Mouse (Mus musculus) kidney, postnatal 0 days (tissue): ENCODE results near the gene Arrdc1. TPM values are rescaled to one million over a fixed set of nuclear protein-coding genes. Genes with fewer than 3 reads are reported as not detected.

Source experiments
- ATAC-seq: fragments of 200-750 bp; cut with Nextera tagmentation; replicated peaks from 2 replicates; pipeline ENCODE4 v1.8.0; 2017; ENCODE audit warnings: low read depth, moderate number of reproducible peaks, moderate TSS enrichment, moderate library complexity; ENCODE audit not compliant: low FRiP score
- DNase-seq: peaks from one replicate; pipeline ENCODE4 v3.0.0-alpha.2; 2016; ENCODE audit warnings: low spot score
- H3K27ac ChIP-seq: fragments of 300-500 bp; sonication (generic); 2 replicates; pipeline ENCODE4 v1.5.1; 2014; ENCODE audit warnings: mild to moderate bottlenecking
- H3K27me3 ChIP-seq: fragments of 300-500 bp; sonication (generic); 2 replicates; pipeline ENCODE4 v1.6.1; 2014; ENCODE audit warnings: low read length, mixed read lengths; ENCODE audit not compliant: insufficient read depth
- H3K36me3 ChIP-seq: fragments of 300-500 bp; sonication (generic); 2 replicates; pipeline ENCODE4 v1.6.1; 2014; ENCODE audit warnings: low read length, mixed read lengths; ENCODE audit not compliant: insufficient read depth
- H3K4me1 ChIP-seq: fragments of 300-500 bp; sonication (generic); replicated peaks from 2 replicates; pipeline ENCODE4 v1.6.1; 2014; ENCODE audit warnings: antibody characterized with exemption, low read length, mixed read lengths; ENCODE audit not compliant: insufficient read depth
- H3K4me2 ChIP-seq: fragments of 300-500 bp; sonication (generic); 2 replicates; pipeline ENCODE4 v1.6.1; 2014; ENCODE audit warnings: mild to moderate bottlenecking, low read length, moderate library complexity, mixed read lengths
- H3K4me3 ChIP-seq: fragments of 300-500 bp; sonication (generic); replicated peaks from 2 replicates; pipeline ENCODE4 v1.5.1; 2014; ENCODE audit warnings: low read depth, low read length
- H3K9ac ChIP-seq: fragments of 300-500 bp; sonication (generic); 2 replicates; pipeline ENCODE4 v1.6.1; 2014; ENCODE audit warnings: low read depth, low read length
- H3K9me3 ChIP-seq: fragments of 300-500 bp; sonication (generic); replicated peaks from 2 replicates; pipeline ENCODE4 v1.6.1; 2016; ENCODE audit warnings: low read length, inconsistent platforms, mixed read lengths
- CTCF ChIP-seq: IDR thresholded peaks from 2 replicates; pipeline ENCODE4 v1.5.1; 2016; ENCODE audit warnings: antibody characterized with exemption, low read depth, mild to moderate bottlenecking, moderate library complexity
- WGBS: fragments of 180-500 bp; shearing (Covaris S2); extraction: QIAGEN DNeasy Blood & Tissue Kit; methylation state at CpG from one replicate; pipeline ENCODE4 v1.1.7; 2014; 5-methylcytosine and 5-hydroxymethylcytosine counted together
- polyA plus RNA-seq: library from polyadenylated mRNA; unstranded; fragments of >200 nt; fragmentation: Nextera tagmentation; extraction: Ambion mirVana; gene quantifications from 2 replicates; pipeline ENCODE4 v1.2.1, GENCODE M21; 2015

Gene Arrdc1
- polyA plus RNA-seq, 1 experiment from 2014 or later: 66.3 TPM

DNA sequence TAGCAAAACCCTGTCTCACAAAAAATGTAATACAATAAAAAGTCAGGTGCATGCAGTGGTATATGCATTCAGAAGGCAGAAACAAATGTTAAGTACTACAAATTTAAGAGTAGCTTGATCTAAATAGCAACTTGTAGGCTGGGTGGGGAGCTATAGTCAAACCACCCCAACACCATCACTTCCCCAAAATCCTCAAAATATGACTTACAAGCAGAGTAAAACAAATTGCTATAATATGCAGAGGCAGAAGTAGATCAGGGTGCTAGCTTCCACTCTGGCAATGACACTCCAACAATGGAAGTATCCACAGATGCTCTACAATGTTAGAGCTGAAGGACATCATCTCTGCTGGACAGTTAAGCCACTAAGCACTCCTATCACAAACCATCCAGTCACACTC is 22.5 kb downstream of the Arrdc1 start:
- H3K4me1 ChIP-seq: peaks cover 3% of the 10 kb centered on the region
- H3K9ac ChIP-seq: no peak overlapping the region
- H3K4me2 ChIP-seq: no peak overlapping the region
- TF ChIP-seq CTCF: no peak
- DNase-seq: no peak
- H3K27me3 ChIP-seq: no peaks in the 10 kb centered on the region
- ATAC-seq: no peak
- no peaks in the 10 kb centered on the region for H3K9me3 ChIP-seq
- no peak overlapping the region for H3K4me3 ChIP-seq
- H3K36me3 ChIP-seq: no peaks in the 10 kb centered on the region
- H3K27ac ChIP-seq: no peak overlapping the region

DNA sequence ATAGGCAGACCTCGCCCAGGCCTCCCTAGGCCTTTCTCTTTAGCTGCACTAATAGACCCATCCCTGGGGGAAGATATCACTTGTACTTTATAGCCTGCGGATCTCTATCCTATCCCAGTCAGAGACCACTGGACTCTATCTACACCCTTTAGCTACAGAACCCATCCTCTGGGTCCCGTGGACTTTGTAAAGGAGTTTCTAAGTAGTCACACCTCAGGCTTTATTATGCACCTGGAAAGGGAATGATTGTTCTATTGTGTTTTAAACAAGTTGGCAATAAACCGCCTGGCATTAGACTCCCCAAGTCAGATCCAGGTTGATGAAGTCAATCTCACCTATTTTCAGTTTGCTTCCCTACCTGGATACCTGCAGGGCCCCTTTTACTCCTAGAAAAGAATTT is 22.9 kb downstream of the Arrdc1 start:
- Histone ChIP-seq H3K9ac (no peak overlapping the region), H3K9me3 (no peaks in the 10 kb centered on the region), H3K36me3 (no peaks in the 10 kb centered on the region), H3K27me3 (no peaks in the 10 kb centered on the region), H3K27ac (no peak overlapping the region), H3K4me2 (no peak overlapping the region), H3K4me3 (no peak overlapping the region), H3K4me1 (no peaks in the 10 kb centered on the region)
- TF ChIP-seq CTCF: no peak
- 75% methylated on average over 4 of the region's 4 CpGs for WGBS
- ATAC-seq: no peak
- no peak for DNase-seq

DNA sequence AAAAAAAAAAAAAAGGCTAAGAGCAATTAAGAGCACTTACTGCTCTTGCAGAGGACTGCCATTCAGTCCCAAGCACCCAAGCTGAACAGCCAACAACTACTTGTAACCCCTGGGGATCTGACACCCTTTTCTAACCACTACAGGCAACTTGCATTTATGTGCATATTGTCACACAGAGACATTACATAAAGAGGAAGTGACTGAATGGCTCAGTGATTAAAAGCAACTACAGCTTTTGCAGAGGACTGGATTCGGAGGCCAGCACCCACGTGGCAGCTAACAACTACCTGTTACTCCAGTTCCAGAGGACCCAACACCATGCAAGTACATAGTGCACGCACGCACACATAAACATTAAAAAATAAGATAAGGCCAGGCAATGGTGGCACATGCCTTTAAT is 24.6 kb downstream of the Arrdc1 start:
- Histone ChIP-seq H3K27me3 (no peaks in the 10 kb centered on the region), H3K9ac (no peak overlapping the region), H3K27ac (no peak overlapping the region), H3K4me2 (no peak overlapping the region), H3K9me3 (no peaks in the 10 kb centered on the region), H3K36me3 (no peaks in the 10 kb centered on the region), H3K4me1 (peaks cover 4% of the 10 kb centered on the region), H3K4me3 (no peak overlapping the region)
- DNase-seq (no peak), ATAC-seq (no peak)
- TF ChIP-seq CTCF: no peak
- WGBS: 87% methylated on average over 4 of the region's 4 CpGs

DNA sequence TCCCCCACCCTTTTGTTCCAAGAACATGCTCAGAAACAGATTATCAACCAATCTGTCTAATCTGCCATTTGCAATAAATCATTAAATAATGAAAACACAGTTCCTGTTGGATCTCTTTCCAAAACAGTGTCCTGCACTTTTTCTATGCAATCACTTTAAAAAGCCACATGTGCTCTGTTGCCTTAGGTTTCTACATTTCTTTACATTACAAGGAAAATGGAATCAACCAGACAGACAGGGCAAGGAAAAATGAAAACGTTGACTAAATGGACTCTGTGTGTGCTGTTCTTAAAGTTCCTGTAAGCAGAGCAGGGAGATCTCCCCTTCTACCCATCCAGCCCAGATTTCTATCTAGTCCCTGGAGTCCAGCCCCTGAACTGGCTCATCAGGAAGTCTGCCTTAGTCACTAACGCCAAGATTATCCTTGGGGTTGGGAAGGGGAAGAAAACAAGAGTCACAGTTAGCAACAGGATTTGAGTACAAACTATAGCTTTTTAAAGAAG is 29.3 kb downstream of the Arrdc1 start:
- Histone ChIP-seq H3K4me3 (no peak overlapping the region), H3K36me3 (no peaks in the 10 kb centered on the region), H3K4me1 (peaks cover 8% of the 10 kb centered on the region), H3K9me3 (no peaks in the 10 kb centered on the region), H3K9ac (no peak overlapping the region), H3K4me2 (peak overlapping the region; percentile 23; the same call in 1 of the 2 replicates), H3K27me3 (no peaks in the 10 kb centered on the region), H3K27ac (peak overlapping the region; percentile 51)
- DNase-seq (peak; percentile 17), ATAC-seq (no peak)
- WGBS: 7% methylated on average over 2 of the region's 2 CpGs
- no peak for TF ChIP-seq CTCF

DNA sequence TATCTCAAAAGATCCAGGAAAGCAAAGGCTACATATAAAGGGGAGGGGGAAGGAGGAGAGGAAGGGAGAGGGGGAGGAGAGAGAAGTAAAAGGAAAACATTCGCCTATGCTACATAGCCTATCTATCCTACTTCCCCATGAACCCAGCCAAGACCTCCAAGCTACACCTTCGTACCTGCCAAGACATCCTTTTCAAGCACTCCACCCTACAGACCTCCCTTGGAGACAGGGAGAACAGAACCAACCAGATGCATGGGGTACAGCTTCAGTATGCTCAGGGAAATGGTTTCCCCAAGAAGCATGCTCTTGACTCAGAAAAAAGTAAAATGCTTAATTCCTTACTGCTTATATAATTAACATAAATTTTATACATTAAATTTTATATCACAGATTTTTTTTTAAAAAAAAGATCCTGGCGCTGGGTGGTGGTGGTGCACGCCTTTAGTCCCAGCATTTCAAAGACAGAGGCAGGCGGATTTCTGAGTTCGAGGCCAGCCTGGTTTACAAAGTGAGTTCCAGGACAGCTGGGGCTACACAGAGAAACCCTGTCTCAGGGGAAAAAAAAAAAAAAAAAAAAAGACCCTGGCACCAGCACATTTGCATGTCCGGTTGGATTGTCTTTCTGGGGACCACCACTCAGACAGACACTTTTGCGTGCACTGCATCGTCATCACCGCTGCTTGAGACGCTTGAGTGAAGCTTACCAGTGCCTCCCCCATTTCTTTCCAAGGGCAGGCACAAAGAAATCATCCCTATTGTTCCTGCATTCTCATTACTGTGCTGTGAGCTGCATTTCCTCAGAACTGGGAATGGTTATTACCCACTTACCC is 30.0 kb downstream of the Arrdc1 start:
- Histone ChIP-seq H3K4me1 (peaks cover 8% of the 10 kb centered on the region), H3K27me3 (no peaks in the 10 kb centered on the region), H3K4me3 (no peak overlapping the region), H3K9me3 (no peaks in the 10 kb centered on the region), H3K9ac (no peak overlapping the region), H3K4me2 (peak overlapping the region; percentile 23; the same call in 1 of the 2 replicates), H3K27ac (no peak overlapping the region), H3K36me3 (no peaks in the 10 kb centered on the region)
- ATAC-seq: no peak
- TF ChIP-seq CTCF: no peak
- DNase-seq: peak; percentile 37
- WGBS: 55% methylated on average over 11 of the region's 11 CpGs

DNA sequence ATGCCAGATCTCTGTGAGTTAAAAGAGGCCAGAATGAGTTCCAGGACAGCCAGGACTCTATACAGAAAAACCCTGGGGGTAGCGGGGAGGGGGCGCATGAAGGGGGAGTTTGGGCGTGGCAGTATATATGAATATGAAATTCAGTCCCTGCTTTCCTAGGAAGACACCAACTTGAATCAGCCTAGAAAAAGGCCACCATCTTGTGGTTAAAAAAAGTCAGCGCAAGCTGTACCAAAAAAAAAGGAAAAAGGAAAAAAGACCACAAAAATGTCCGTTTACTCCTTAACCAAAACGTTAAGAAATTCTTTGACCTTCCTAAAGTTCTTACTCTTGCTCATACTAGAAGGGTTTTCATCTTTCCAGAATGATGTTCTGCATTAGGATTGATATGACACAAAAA is 32.1 kb downstream of the Arrdc1 start:
- Histone ChIP-seq H3K9ac (no peak overlapping the region), H3K27me3 (no peaks in the 10 kb centered on the region), H3K36me3 (no peaks in the 10 kb centered on the region), H3K4me3 (no peak overlapping the region), H3K27ac (no peak overlapping the region), H3K4me1 (peaks cover 8% of the 10 kb centered on the region), H3K9me3 (no peaks in the 10 kb centered on the region), H3K4me2 (no peak overlapping the region)
- no peak for DNase-seq
- peak; percentile 27; the same call in 1 of the 2 replicates for TF ChIP-seq CTCF
- no peak for ATAC-seq
- WGBS: 81% methylated on average over 6 of the region's 6 CpGs

DNA sequence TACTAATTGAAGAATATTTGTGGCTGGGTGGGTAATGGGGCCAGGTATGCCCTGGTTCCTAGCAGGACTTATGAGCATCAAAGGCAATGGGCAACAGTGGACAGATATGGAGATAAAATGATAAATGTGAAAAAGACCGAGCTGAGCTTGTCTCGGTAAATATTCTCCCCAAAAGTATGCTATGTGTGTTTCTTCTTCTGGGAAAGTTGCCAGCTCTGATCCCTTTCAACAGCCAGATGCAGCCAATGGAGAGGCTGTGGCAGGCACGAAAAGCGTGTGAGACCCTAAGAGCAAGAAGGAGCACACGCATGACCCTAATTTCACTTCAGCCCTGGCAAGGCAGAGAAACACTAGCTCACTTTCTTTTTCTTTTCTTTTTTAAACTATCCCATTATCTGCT is 34.0 kb downstream of the Arrdc1 start:
- H3K27ac ChIP-seq: no peak overlapping the region
- H3K36me3 ChIP-seq: no peaks in the 10 kb centered on the region
- TF ChIP-seq CTCF: no peak
- 52% methylated on average over 5 of the region's 5 CpGs for WGBS
- H3K9me3 ChIP-seq: no peaks in the 10 kb centered on the region
- no peak overlapping the region for H3K4me2 ChIP-seq
- DNase-seq: no peak
- H3K4me3 ChIP-seq: no peak overlapping the region
- H3K4me1 ChIP-seq: peaks cover 4% of the 10 kb centered on the region; the same call in 1 of the 2 replicates
- no peaks in the 10 kb centered on the region for H3K27me3 ChIP-seq
- H3K9ac ChIP-seq: no peak overlapping the region
- no peak for ATAC-seq
